Mouse (Mus musculus): ENCODE results near the gene Ppp1r15b.

Gene Ppp1r15b

DNA sequence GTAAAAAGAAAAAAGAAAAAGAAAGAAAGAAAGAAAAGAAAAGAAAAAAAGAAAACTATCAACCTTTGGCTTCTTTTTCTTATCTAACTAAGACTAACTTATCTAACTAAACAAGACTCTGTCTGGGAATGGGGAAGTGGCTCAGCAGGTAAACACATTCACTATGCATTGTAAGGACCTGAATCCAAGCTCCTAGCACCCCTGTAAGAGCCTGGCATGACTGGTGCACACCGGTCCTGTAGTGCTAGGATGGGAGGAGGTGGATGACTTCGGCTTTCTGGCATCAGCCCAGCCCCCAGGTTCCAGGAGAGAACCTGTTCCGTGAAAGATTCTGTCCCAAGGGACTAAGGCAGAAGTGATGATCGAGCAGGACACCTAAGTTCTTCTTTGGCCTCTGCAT is 30.6 kb downstream of the Ppp1r15b start:
- DNase-seq (ENCODE audit: low spot score), result no peak

- no peak for DNase-seq (ENCODE audit: low spot score)
These were observed 31.1 kb downstream of the Ppp1r15b start for GRCm38 (mm10) chr1:133162046-133162445.

- DNase-seq (ENCODE audit: low spot score), result no peak
These were observed 32.0 kb downstream of the Ppp1r15b start for GRCm38 (mm10) chr1:133162981-133163380.

DNA sequence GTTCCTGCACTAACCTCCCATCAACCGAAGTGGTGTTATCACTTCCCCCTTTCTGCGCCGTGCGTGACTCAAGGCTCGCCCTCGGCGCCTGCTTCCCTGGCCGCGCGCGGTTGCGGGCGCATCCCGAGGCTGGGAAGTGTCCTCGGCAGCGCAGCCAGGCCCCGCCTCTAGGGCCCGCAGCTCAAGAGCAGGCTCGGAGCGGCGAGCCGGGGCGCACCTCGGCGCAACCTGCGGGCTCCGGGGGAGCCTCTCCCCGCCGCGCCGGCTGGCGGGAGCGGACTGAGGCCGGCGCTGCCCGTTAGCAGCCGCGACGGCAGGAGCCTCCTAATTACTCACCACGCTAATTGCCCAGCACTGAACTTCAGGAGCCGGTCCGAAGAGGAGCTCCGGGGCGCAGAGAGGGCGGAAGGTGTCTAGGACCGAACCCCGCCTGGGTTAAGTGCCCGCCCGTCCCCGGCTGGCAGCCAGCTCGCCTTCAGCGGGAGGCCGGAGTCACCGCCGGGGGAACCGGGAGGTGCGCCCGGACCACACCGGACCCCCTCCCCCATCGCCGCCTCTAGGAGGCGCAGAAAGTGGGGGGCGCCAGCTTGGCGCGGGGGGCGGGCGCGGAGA is 33.0 kb downstream of the Ppp1r15b start, which contains the start of gene Plekha6:
TSS of gene Plekha6 (plus strand) at position 391 of the 612 bp plus-strand sequence.
- peak; percentile 6 for DNase-seq (ENCODE audit: low spot score)

GRCm38 (mm10) chr1:133164591-133165011 is 33.7 kb downstream of the Ppp1r15b start:
- DNase-seq (ENCODE audit: low spot score), result no peak

GRCm38 (mm10) chr1:133165111-133165510 is 34.2 kb downstream of the Ppp1r15b start:
- DNase-seq (ENCODE audit: low spot score), result no peak

- DNase-seq (ENCODE audit: low spot score), result no peak
These were observed 37.5 kb downstream of the Ppp1r15b start for GRCm38 (mm10) chr1:133168318-133169060.

DNA sequence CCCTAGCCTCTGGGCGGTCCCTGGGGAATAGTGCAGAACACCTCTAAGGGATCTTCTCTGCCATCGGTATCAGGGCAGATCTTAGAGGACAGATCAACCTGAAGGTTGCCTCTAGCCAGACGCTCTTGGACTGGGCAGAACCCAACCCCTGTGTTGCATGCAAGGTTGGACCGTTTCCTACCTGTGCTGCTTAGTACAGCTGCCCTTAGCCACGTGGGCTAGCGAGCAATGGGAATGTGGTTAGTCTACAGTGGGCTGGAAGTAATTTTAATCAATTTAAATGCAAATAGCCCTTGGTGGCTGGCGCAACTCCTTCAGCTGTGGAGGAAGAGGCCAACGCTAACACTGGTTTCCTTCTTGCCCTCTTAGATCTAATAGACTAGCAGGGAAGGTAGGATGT is 39.3 kb downstream of the Ppp1r15b start:
- no peak for DNase-seq (ENCODE audit: low spot score)

DNA sequence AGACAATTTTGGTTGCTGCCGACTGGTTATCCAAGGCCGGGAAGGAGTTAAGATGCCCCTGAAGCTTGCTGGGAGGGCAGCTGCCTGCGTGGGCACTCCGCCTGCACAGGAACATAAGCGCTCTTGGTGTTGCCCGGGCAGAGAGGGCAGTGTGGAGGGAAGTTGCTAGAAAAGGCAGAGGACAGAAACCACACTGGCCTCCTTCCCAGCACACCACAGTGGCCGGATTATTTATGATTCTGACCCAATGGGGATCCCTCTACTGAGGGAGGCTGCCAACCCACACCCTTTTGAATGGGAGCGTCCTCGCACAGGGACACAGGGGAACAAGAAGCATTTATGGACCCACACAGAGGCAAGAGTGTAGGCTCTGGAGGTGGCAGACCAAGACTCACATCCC is 40.4 kb downstream of the Ppp1r15b start:
- no peak for DNase-seq (ENCODE audit: low spot score)

DNA sequence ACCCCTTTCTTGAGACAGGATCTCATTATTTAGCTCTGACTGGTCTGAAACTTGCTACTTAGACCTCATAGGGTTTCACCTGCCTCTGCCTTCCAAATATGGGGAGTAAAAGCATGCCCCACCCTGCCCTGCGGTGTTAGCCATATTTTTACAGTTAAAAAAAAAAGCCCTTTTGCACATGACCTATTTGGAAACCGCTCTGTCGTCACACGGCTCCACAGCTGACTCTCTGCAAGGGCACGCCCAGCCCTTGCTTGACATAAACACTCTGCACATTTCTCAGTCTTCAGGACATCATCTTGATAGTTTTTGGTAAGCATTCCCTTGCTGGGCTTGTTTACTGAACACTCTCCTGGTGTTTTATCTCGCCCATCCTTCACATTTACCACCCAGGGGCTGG is 44.2 kb downstream of the Ppp1r15b start:
- no peak for DNase-seq (ENCODE audit: low spot score)

- DNase-seq (ENCODE audit: low spot score), result peak; percentile 22
These were observed 46.7 kb downstream of the Ppp1r15b start for GRCm38 (mm10) chr1:133177480-133178172.

DNA sequence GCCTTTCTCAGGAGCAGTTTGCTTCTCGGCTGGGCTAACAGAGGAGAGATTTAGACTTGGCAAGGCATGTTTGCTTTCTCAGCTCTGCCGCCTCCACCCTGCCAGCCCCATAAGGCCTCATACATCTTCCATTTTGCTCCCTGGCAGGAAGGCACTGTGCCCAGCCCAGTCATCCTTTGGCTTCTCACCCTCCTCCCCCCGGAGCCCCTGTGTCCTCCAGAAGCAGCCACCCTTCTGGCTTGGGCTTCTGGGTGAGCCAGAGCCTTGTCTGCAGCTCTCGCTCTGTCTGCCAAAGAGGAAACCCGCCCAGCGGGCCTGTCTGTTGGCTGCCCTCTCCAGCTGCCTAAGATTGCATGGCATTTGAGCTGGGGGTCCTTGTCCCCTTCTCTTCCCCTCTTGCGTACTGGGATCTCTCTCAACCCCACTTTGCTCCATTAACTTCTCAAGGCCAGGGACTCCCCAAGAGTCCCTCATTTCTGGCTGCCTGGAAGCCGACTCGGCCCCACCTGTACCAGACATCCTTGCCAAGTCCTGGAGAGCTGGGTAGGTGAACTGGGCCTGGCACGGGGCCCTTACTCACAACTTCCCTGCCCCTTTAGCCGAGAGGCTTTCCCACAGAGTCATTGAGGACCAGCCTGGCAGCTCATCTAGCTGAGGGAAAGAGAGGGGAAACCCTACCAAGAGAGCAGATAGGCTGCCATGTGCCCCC is 47.9 kb downstream of the Ppp1r15b start:
- DNase-seq (ENCODE audit: low spot score), result no peak

GRCm38 (mm10) chr1:133181072-133182015 is 50.4 kb downstream of the Ppp1r15b start:
- DNase-seq (ENCODE audit: low spot score), result no peak

GRCm38 (mm10) chr1:133182016-133182705 is 51.2 kb downstream of the Ppp1r15b start:
- DNase-seq (ENCODE audit: low spot score), result no peak

- DNase-seq (ENCODE audit: low spot score), result no peak
These were observed 51.8 kb downstream of the Ppp1r15b start for GRCm38 (mm10) chr1:133182706-133183095.

GRCm38 (mm10) chr1:133183141-133183925 is 52.4 kb downstream of the Ppp1r15b start:
- no peak for DNase-seq (ENCODE audit: low spot score)

GRCm38 (mm10) chr1:133187948-133188680 is 57.2 kb downstream of the Ppp1r15b start:
- no peak for DNase-seq (ENCODE audit: low spot score)

DNA sequence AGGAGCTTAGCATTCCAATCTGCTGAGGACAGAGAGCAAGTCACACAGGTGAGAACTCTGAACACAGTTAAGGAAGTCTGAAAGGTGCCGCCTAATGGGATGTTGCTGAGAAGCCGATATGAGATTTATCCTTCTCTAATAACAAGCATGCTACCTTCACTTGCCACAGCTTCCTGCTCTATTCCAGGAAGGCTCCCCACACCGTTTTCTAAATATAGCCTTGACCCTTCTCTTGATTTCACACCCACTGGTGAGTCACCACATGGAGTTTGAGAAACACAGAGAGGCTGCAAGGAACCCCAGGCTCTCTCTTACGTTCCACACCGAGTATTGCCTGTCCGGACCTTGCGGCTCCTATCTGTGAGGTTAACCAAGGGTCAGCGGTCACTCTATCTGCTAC is 57.8 kb downstream of the Ppp1r15b start:
- DNase-seq (ENCODE audit: low spot score), result no peak

All from spleen, adult 12 weeks (tissue).